Mouse (Mus musculus): ENCODE data around the gene Lta.

DNA sequence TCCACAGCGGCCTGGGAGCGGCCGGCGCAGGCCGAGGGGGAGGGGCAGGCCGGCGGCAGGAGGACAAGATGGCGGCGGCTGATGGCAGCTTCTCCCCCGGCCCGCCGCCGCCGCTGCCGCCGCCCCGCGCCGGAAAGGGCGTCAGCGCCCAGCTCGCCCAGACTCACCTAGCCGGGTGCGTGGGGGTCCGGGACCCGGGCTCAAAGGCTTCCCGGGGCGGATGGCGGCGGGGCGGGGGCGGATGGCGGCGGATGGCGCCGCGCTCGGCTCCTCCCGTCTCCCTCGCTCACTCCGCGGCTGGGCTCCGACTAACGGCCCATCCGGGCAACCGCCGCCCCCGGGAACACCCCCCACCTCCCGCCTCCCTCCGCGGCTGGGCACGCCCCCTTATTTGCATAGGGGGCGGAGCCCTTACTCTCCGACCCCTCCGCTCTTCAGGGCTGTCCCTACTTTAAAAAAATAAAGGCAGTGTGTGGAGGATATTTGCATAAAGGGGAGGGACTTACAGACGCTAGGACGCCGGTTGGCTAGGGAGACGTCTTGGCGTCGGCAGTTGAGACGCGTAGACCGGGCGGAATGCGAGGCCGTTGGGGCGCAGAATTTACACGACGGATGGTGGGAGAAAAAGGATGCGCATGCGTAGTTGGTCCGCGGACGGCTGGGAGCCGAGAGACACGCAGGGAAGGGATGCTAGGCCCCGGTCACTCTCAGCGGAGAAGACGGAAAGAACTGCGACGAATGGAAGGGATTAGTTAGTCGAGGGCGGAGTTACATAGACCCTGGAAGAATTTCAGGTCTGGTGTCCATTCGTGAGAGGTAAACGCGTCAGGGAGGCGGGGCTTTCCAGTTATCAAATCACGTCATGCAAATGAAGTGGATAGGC, 40.3 kb downstream of the Lta start, which contains the start of gene Prrc2a:
- TF ChIP-seq CTCF (conservative IDR thresholded peaks at IDR 0.05; ENCODE audit: low read length) (no peak), NANOG (IDR thresholded peaks at IDR 0.05; ENCODE audit: borderline replicate concordance, low read length) (no peak), POU5F1 (IDR thresholded peaks at IDR 0.05; ENCODE audit: borderline replicate concordance, low read length) (no peak)

All from E14TG2a.4 (cell line).